Mouse (Mus musculus) small intestine, adult 2 months (tissue): ENCODE data around the gene Cdh6.

ENCODE experiments used
- CTCF ChIP-seq: fragments of 200-500 bp; IDR thresholded peaks from 2 replicates; pipeline ENCODE4 v1.5.1; 2012; ENCODE audit warnings: low read depth, mild to moderate bottlenecking, control low read depth, inconsistent platforms, low read length, moderate library complexity, mixed read lengths; ENCODE audit not compliant: insufficient replicate concordance, insufficient read length; ENCODE audit errors: extremely low read depth
- POLR2A ChIP-seq: fragments of 200-500 bp; IDR thresholded peaks from 2 replicates; pipeline ENCODE4 v1.6.1; 2012; ENCODE audit warnings: low read depth, mild to moderate bottlenecking, control low read depth, inconsistent platforms, low read length, moderate library complexity

- TF ChIP-seq POLR2A (no peak), CTCF (no peak)
Measured at GRCm38 (mm10) chr15:13057728-13058127, 115.7 kb downstream of the Cdh6 start.
